Mouse (Mus musculus) bone marrow, adult 2 months (tissue): Measurements from ENCODE around the gene Rps12.
A peak's percentile ranks its signal among the peaks of the same experiment; 100 is the strongest.

Experiments
- CTCF ChIP-seq: fragments of 200-500 bp; IDR thresholded peaks from 2 replicates; pipeline ENCODE4 v1.5.1; 2011; ENCODE audit warnings: low read length, control low read depth; ENCODE audit not compliant: control insufficient read depth, insufficient read depth
- POLR2A ChIP-seq: fragments of 200-500 bp; IDR thresholded peaks from 2 replicates; pipeline ENCODE4 v1.6.1; 2011; ENCODE audit warnings: low read depth, mild to moderate bottlenecking, control low read depth, low read length, borderline replicate concordance; ENCODE audit not compliant: control insufficient read depth

DNA sequence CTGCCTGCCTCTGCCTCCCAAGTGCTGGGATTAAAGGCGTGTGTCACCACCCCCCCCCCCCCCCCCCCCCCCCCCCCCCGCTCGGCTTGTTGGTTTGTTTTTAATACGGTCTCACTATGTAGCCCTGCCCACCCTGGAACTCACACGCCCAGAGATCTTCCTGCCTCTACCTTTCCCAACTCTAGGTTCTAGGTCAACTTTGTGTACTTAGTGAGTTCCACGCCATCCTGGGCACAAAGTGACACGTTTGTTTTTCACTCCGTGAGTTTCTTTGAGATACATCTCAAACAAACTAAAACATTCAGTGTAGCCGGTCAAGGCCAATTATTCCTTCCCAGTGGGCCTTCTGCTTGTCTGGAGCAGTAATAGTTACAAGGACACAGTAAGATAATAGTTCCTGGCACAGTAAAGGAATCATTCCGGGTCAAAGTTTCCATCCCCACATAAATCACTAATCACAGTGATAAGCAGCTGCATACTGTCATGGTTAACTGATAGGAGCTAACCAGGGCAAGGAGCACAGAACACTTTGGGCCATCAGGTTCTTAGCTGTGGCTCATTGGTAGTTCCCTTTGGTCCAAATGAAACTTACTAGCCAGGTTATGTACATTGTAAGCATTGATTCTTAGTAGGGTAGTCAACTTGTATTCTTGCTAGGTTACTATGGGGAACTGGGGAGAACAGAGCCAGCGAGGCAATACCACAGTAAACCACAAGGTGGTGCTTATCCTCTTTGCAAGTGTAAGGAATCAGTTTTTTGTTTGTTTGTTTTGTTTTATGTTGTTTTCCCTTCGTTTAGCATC lies 24.8 kb upstream of the Rps12 start:
- 0 out of 2 replicates have a peak, but pooled peaks have one; percentile 18 for TF ChIP-seq CTCF
- no peak for TF ChIP-seq POLR2A
